Mouse (Mus musculus): ENCODE measurements around the gene Nedd9.

DNA sequence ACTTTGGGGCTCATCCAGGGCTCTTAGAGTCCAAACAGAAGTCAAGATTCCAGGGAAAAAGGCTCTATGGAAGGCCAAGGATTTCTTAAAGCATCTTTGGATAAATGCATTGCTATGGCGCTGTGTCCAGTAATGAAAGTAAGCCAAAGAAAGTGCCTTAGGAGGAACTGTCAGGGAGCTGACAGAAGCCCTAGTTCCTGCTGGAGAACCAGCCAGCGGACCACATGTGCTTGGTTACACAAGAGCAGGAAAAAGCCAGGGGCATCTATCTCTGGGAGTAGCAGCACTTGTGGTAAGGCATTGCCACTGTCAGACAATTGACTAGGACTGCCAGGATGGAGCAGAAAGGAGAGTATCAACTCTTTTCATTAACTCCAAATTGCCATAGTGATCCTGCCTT, 49.8 kb downstream of the Nedd9 start:
- TF ChIP-seq CTCF (IDR thresholded peaks at IDR 0.05; ENCODE audit: low read depth, low read length) (no peak), POLR2A (IDR thresholded peaks at IDR 0.05; ENCODE audit: borderline replicate concordance, low read depth, low read length) (no peak)

All from bone marrow macrophage, adult 2 months (primary cell).